Mouse (Mus musculus) heart, embryonic 14.5 days (tissue): ENCODE measurements around the gene Gphb5. TPM values are rescaled to one million over a fixed set of nuclear protein-coding genes. Genes with fewer than 3 reads are reported as not detected.

Source experiments
- ATAC-seq: fragments of 200-750 bp; cut with Nextera tagmentation; 2 replicates; pipeline ENCODE4 v1.8.0; 2017; ENCODE audit warnings: low read depth, moderate TSS enrichment; ENCODE audit not compliant: insufficient number of reproducible peaks, insufficient read depth, low FRiP score
- H3K27ac ChIP-seq, 2 experiments: fragments of 200-500 bp in 1 of 2; fragments of 300-500 bp in 1 of 2; sonication (generic) in 1 of 2; replicated peaks in 1 of 2; 2 replicates each; pipeline ENCODE4 v1.5.1; 2012 to 2014; ENCODE audit warnings: low read depth in 2 of 2, low read length in 2 of 2, control low read depth in 1 of 2, mild to moderate bottlenecking in 1 of 2, mixed read lengths in 1 of 2; ENCODE audit not compliant: control insufficient read depth in 1 of 2, insufficient read depth in 1 of 2
- H3K27me3 ChIP-seq: fragments of 300-500 bp; sonication (generic); 2 replicates; pipeline ENCODE4 v1.6.1; 2014; ENCODE audit warnings: mild to moderate bottlenecking, low read length, control low read depth; ENCODE audit not compliant: control insufficient read depth, insufficient read depth
- H3K36me3 ChIP-seq: fragments of 300-500 bp; sonication (generic); 2 replicates; pipeline ENCODE4 v1.6.1; 2014; ENCODE audit warnings: mild to moderate bottlenecking, control low read depth, low read length, mixed read lengths; ENCODE audit not compliant: control insufficient read depth, insufficient read depth
- H3K4me1 ChIP-seq, 2 experiments: fragments of 200-500 bp in 1 of 2; fragments of 300-500 bp in 1 of 2; sonication (generic) in 1 of 2; 2 replicates each; pipeline ENCODE4 v1.6.1; 2012 to 2014; ENCODE audit warnings: low read length in 2 of 2, control low read depth in 1 of 2, mixed read lengths in 1 of 2; ENCODE audit not compliant: control insufficient read depth in 2 of 2, insufficient read depth in 2 of 2
- H3K4me2 ChIP-seq: fragments of 300-500 bp; sonication (generic); 2 replicates; pipeline ENCODE4 v1.6.1; 2014; ENCODE audit warnings: mild to moderate bottlenecking, low read length
- H3K4me3 ChIP-seq, 2 experiments: fragments of 200-500 bp in 1 of 2; fragments of 300-500 bp in 1 of 2; sonication (generic) in 1 of 2; 2 replicates each; pipeline ENCODE4 v1.5.1; 2012 to 2014; ENCODE audit warnings: low read length in 2 of 2, mild to moderate bottlenecking in 2 of 2, control low read depth in 1 of 2, low read depth in 1 of 2, moderate library complexity in 1 of 2; ENCODE audit not compliant: control insufficient read depth in 1 of 2, insufficient read depth in 1 of 2
- H3K9ac ChIP-seq: fragments of 300-500 bp; sonication (generic); 2 replicates; pipeline ENCODE4 v1.6.1; 2014; ENCODE audit warnings: mild to moderate bottlenecking, low read length
- H3K9me3 ChIP-seq: fragments of 300-500 bp; sonication (generic); 2 replicates; pipeline ENCODE4 v1.6.1; 2016; ENCODE audit warnings: low read length, control low read depth; ENCODE audit not compliant: control insufficient read depth
- WGBS: fragments of 180-500 bp; shearing (Covaris S2); extraction: QIAGEN DNeasy Blood & Tissue Kit; methylation state at CpG from one replicate; pipeline ENCODE4 v1.1.7; 2014; 5-methylcytosine and 5-hydroxymethylcytosine counted together
- polyA plus RNA-seq: library from polyadenylated mRNA; unstranded; fragments of >200 nt; fragmentation: Nextera tagmentation; extraction: Ambion mirVana; gene quantifications from 2 replicates; pipeline ENCODE4 v1.2.1, GENCODE M21; 2014

The Gphb5 gene
- polyA plus RNA-seq, 1 experiment from 2014 or later = not detected

GRCm38 (mm10) chr12:75376126-75376525 is 40.5 kb downstream of the Gphb5 start:
- H3K4me2 ChIP-seq = no peak overlapping the region
- WGBS = 93% methylated on average over 6 of the region's 6 CpGs
- no peaks in the 10 kb centered on the region for H3K4me1 ChIP-seq
- H3K4me3 ChIP-seq = no peak overlapping the region
- 0 out of 2 replicates have a peak, but pooled peaks cover 7% of the 10 kb centered on the region for H3K36me3 ChIP-seq
- ATAC-seq = no peak
- no peaks in the 10 kb centered on the region for H3K9me3 ChIP-seq
- no peak overlapping the region for H3K9ac ChIP-seq
- H3K27ac ChIP-seq = no peak overlapping the region
- no peaks in the 10 kb centered on the region for H3K27me3 ChIP-seq

- Histone ChIP-seq H3K4me2 (no peak overlapping the region), H3K27ac (no peak overlapping the region), H3K36me3 (0 out of 2 replicates have a peak, but pooled peaks cover 7% of the 10 kb centered on the region), H3K4me3 (no peak overlapping the region), H3K9me3 (no peaks in the 10 kb centered on the region), H3K27me3 (no peaks in the 10 kb centered on the region), H3K4me1 (no peaks in the 10 kb centered on the region), H3K9ac (no peak overlapping the region)
- WGBS = 85% methylated on average over 12 of the region's 12 CpGs
- ATAC-seq = no peak
These were observed 41.5 kb downstream of the Gphb5 start for GRCm38 (mm10) chr12:75375060-75375459.

GRCm38 (mm10) chr12:75374437-75374836 is 42.1 kb downstream of the Gphb5 start:
- H3K27me3 ChIP-seq = no peaks in the 10 kb centered on the region
- H3K36me3 ChIP-seq = 0 out of 2 replicates have a peak, but pooled peaks cover 7% of the 10 kb centered on the region
- H3K4me2 ChIP-seq = no peak overlapping the region
- no peak for ATAC-seq
- peaks cover 0 to 2% of the 10 kb centered on the region in 2 experiments; a peak in 1 of 4 replicates for H3K4me1 ChIP-seq
- WGBS = 88% methylated on average over 10 of the region's 10 CpGs
- H3K9me3 ChIP-seq = no peaks in the 10 kb centered on the region
- no peak overlapping the region for H3K4me3 ChIP-seq
- H3K27ac ChIP-seq = no peak overlapping the region
- H3K9ac ChIP-seq = no peak overlapping the region

- Histone ChIP-seq H3K4me3 (no peak overlapping the region), H3K27me3 (no peaks in the 10 kb centered on the region), H3K4me2 (no peak overlapping the region), H3K9ac (no peak overlapping the region), H3K27ac (peak overlapping the region; percentile 25 to 41; a peak in 1 of 4 replicates), H3K36me3 (no peaks in the 10 kb centered on the region), H3K4me1 (peaks cover 5 to 6% of the 10 kb centered on the region in 2 experiments; a peak in 2 of 4 replicates), H3K9me3 (no peaks in the 10 kb centered on the region)
- 44% methylated on average over 2 of the region's 2 CpGs for WGBS
- ATAC-seq = no peak
These were observed 47.1 kb downstream of the Gphb5 start for GRCm38 (mm10) chr12:75369418-75369851.

GRCm38 (mm10) chr12:75368527-75368926 is 48.1 kb downstream of the Gphb5 start:
- ATAC-seq = no peak
- WGBS = 63% methylated on average over 5 of the region's 5 CpGs

GRCm38 (mm10) chr12:75367371-75367770 is 49.2 kb downstream of the Gphb5 start:
- 0 out of 2 replicates have a peak, but pooled peaks cover 5% of the 10 kb centered on the region for H3K9me3 ChIP-seq
- H3K4me3 ChIP-seq = no peak overlapping the region
- 86% methylated on average over 6 of the region's 6 CpGs for WGBS
- peaks cover 5 to 6% of the 10 kb centered on the region in 2 experiments; a peak in 2 of 4 replicates for H3K4me1 ChIP-seq
- H3K36me3 ChIP-seq = no peaks in the 10 kb centered on the region
- no peak for ATAC-seq
- H3K27me3 ChIP-seq = no peaks in the 10 kb centered on the region
- no peak overlapping the region for H3K9ac ChIP-seq
- no peak overlapping the region for H3K4me2 ChIP-seq
- no peak overlapping the region for H3K27ac ChIP-seq

More at GRCm38 (mm10) chr12:75368527-75368926, 48.1 kb downstream of the Gphb5 start:
- 0 out of 2 replicates have a peak, but pooled peaks cover 2% of the 10 kb centered on the region for H3K9me3 ChIP-seq
- H3K4me1 ChIP-seq = peaks cover 5 to 6% of the 10 kb centered on the region in 2 experiments; a peak in 2 of 4 replicates
- peak overlapping the region in 1 of 2 experiments; percentile 41; a peak in 1 of 4 replicates for H3K27ac ChIP-seq
- H3K36me3 ChIP-seq = no peaks in the 10 kb centered on the region
- no peak overlapping the region for H3K4me2 ChIP-seq
- no peaks in the 10 kb centered on the region for H3K27me3 ChIP-seq
- no peak overlapping the region for H3K9ac ChIP-seq
- no peak overlapping the region for H3K4me3 ChIP-seq

- no peak overlapping the region for H3K4me3 ChIP-seq
- 0 out of 2 replicates have a peak, but pooled peaks cover 5% of the 10 kb centered on the region for H3K9me3 ChIP-seq
- no peak for ATAC-seq
- H3K9ac ChIP-seq = no peak overlapping the region
- H3K27ac ChIP-seq = no peak overlapping the region
- peaks cover 5 to 6% of the 10 kb centered on the region in 2 experiments; a peak in 2 of 4 replicates for H3K4me1 ChIP-seq
- H3K4me2 ChIP-seq = no peak overlapping the region
- H3K27me3 ChIP-seq = no peaks in the 10 kb centered on the region
- no peaks in the 10 kb centered on the region for H3K36me3 ChIP-seq
- WGBS = 81% methylated on average over 14 of the region's 14 CpGs
These were observed 50.9 kb downstream of the Gphb5 start for GRCm38 (mm10) chr12:75365621-75366124.
